Mouse (Mus musculus) adrenal gland, postnatal 25 days (tissue): ENCODE results near the gene Klf7. TPM values are rescaled to one million over a fixed set of nuclear protein-coding genes. Genes with fewer than 3 reads are reported as not detected.

Source experiments
- DNase-seq: peaks from one replicate; pipeline ENCODE4 v3.0.0; 2021; ENCODE audit warnings: mixed read lengths
- total RNA-seq: library from RNA; stranded (reverse); gene quantifications from 2 replicates; pipeline ENCODE4 v1.2.3, GENCODE M21; 2021

The Klf7 gene
- total RNA-seq, 1 experiment from 2014 or later, result 23.3 TPM

DNA sequence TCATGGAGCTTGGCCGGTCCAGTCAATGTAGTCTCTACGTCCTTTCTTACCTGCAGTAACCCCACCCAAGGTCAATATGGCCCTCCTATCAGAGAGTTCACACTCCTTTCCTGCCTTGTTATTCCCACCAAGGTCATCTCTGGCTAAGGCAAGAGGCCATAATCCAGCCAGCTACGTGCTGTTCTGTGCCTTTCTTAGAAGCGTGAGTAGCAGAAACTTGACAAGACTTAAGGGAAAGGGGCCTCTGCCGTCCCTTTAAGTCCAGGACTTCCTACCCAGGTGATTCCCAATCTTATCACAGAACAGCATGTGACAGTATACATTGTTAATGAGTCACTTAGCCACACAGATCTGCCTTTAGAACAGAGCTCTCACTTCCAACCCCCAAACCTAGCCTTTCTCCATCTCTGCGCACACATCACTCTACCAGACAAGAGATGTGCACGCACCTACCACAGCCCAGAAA lies 16.9 kb downstream of the Klf7 start:
- no peak for DNase-seq

DNA sequence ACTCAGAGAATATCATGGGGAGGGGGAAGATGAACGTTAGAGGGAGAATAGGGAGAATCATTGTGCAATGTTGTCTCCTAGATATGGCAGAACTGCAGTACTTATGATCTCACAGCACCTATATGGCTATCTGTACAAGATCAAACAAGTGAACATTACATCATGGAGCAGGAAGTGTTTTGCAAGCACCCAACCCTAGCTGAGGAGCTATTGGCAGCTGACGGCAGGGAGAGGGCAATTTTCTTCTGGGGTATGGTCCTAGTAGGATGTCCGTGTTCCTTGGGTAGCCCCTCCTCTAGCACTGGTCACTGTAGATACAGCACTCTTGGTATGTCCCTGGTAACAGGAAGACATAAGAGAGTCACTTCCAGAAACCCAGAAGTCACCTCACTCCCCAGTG lies 17.4 kb downstream of the Klf7 start:
- no peak for DNase-seq

- DNase-seq, result no peak
Observed at GRCm38 (mm10) chr1:64101331-64101730, 20.8 kb downstream of the Klf7 start.

GRCm38 (mm10) chr1:64098800-64099199 lies 23.3 kb downstream of the Klf7 start:
- DNase-seq, result no peak

GRCm38 (mm10) chr1:64097640-64098287 lies 24.3 kb downstream of the Klf7 start:
- peak; percentile 11 for DNase-seq

- no peak for DNase-seq
Observed at GRCm38 (mm10) chr1:64093018-64093417, 29.1 kb downstream of the Klf7 start.

GRCm38 (mm10) chr1:64091591-64091990 lies 30.5 kb downstream of the Klf7 start:
- DNase-seq, result no peak

DNA sequence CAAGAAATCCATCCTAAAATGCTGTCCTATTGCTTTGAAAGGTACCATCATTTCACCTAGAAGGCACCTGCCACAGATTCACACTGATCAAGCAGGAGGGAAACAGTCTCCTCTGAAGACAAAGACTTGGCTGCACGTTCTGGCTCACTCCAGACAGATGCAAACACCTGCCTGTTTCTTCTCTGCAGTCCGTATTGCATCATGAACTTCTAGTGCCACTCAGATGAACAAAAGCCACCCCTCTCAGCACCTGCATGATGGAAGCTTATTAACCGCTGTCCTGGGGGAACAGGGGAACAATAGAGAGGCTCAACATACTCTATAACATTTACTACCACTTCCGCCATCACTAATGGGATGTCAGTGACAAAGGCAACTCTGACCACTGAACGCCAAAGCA lies 31.5 kb downstream of the Klf7 start:
- no peak for DNase-seq

- DNase-seq, result no peak
Observed at GRCm38 (mm10) chr1:64089691-64090090, 32.4 kb downstream of the Klf7 start.

DNA sequence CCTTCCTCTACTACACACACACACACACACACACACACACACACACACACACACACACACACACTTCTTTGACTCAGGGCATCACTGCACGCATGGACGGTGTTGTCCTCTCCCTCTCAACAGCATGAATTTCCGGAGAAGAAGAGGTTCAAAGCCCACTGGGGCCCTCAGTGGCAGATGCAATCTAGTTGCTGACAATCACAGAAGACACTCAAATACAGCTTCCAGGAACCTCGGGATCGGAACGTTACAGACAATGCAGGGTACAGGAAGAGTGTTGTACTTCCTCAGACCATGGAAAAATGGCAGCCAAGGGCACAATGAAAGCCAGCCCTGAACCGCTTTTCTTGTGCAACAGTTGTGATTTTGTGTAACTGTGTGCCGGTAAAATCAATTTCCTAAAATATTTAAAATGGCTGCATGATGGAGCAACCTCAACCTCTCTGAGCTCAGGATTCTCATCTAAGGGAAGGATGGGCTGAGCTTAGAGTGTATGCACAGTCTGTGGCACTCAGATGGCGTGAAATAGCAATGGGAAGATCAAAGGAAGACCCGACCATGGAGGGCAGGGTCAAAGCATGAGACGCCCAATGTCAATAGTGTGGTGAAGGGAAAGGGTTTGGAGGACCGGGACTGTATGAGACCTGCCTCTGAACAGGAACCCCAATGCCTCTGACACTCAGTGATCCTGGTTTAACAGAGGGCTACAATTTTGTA lies 33.3 kb downstream of the Klf7 start:
- DNase-seq, result no peak

- DNase-seq, result peak; percentile 10
Observed at GRCm38 (mm10) chr1:64087657-64088603, 34.2 kb downstream of the Klf7 start.

DNA sequence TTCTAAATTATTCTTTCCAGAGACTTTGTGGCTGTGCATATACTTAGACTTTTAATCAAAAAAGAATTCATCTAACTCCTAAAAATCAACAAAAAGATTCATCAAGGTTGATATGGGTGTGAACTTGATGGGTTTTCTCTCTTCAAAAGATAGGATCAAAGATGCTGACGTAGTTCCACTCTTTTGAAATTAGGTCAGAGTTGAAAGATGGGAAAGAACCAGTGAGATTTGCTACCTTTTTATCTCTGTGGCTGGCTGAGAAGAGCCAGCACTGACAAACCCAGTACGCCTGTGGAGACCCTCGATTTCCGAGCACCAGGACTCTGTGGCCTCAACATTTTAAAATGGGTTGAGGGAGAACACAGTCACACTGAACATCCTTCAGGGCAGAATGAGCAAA lies 36.2 kb downstream of the Klf7 start:
- no peak for DNase-seq

DNA sequence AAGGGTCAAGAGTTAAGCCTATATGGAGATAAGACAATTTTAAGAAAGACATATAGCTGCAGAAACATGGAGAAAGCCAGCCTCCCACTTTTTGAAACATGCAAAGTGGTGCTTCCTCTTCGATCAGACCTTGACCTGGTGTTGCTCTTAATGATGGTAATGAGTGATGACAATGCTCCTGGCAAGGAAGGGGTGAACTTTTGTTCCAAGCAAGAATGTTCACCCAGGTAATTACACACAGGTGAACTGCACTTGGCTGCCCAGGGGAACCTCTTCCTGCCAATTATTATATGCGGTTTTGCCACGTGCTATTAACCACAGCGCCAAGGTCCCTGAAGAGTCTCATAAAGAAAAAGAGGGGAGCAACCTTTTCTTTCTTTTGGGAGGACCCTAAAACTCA lies 36.7 kb downstream of the Klf7 start:
- DNase-seq, result no peak

- DNase-seq, result no peak
Observed at GRCm38 (mm10) chr1:64084706-64085105, 37.4 kb downstream of the Klf7 start.

GRCm38 (mm10) chr1:64081791-64082190 lies 40.3 kb downstream of the Klf7 start:
- no peak for DNase-seq

- no peak for DNase-seq
Observed at GRCm38 (mm10) chr1:64081217-64081616, 40.9 kb downstream of the Klf7 start.

DNA sequence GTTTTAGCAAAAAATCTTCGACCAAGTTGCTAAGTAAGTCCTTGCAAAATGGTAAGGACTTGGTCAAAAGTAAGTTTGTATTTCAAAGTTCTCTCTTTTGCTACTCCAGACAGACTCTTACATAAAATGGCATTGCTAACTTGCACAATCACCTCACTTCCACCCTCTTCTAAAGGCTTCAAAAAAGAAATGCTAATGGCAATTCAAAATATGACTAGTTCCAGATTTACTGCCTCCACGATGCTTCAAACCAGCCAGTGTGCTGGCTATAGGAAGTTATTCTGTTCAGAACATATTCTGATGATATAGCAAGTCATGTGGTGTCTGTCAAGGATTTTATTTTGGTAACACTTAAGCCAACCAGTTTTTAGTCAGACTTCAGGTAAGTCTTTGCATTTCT lies 41.8 kb downstream of the Klf7 start:
- no peak for DNase-seq

GRCm38 (mm10) chr1:64078747-64079211 lies 43.3 kb downstream of the Klf7 start:
- peak; percentile 8 for DNase-seq

- no peak for DNase-seq
Observed at GRCm38 (mm10) chr1:64078011-64078746, 43.9 kb downstream of the Klf7 start.

DNA sequence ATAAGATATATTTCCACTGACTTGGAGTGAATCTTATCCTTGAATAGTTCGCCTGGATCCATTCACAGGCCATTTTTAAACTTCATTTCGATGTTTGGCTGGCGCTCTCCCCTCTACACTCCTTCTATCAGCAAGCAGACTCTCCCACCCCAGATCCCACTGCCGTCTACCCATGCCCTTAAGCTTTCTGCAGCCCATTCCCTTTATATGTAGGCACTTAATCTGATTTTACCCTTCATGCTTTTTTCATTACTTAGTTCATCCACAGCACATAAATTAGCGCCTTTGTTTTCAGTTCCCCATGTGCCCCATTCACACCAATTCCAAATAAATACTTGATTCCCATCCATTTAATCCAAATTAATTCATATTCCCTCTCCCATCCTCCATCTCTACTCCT lies 48.0 kb downstream of the Klf7 start:
- no peak for DNase-seq

DNA sequence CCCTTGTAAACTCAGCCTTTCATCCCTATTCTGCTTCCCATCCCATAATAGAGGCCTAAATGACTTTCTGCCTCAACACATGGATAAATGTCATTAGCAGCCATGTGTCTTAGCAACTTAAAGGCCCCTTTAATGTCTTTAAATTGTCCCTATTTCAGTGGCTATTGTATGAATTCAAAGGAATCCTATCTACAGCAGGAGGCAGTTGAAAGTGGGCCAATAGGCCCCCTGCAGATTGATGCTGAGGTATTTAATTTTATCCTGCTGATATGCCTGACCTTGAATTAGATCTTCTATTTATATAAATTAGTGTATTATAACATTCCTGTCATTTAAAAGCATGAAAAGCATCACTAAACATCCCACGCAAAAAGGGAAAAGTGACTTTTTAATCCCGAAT lies 51.1 kb downstream of the Klf7 start:
- no peak for DNase-seq
